ENCODE assay signal across 17 mouse cellular contexts in the genomic region with DNA sequence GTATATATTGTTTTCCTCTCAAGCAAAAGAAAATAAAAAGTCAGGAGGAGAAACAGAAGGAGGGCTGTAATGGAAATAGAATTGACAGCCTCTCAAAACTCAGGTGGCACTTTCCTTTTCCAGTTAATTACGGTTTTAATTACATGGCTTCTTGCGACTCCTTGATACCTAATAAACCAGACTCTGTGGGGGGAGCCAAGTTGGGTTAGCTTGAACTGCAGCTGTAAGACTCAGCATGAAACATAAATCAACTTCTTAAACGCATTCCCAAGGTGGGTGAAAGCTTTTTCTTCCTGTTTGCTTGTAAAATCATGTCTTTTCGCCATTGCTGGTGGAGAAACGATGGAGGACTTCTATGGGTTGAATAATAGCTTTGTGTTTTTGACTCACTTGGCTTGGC.
DNase-seq lines count a peak whose midpoint lies in the region; ATAC-seq and TF ChIP-seq lines count a peak whose summit lies in the region.
"Had no signal": no experiment of that assay in that cellular context is flagged by ENCODE, and none has a peak within 500 bp of the region (broad histone marks: within the 10 kb centered on the region; RNA-seq: fewer than 3 reads in every experiment).

No protein-coding gene starts in this region.

- no peaks in the 10 kb centered on the region for H3K9me3 ChIP-seq in embryonic facial prominence, embryonic 14.5 days (ENCODE audit: control insufficient read depth, low read length)
- H3K9me3 ChIP-seq in embryonic facial prominence, embryonic 10.5 days: no peaks in the 10 kb centered on the region
- no peaks in the 10 kb centered on the region for H3K9me3 ChIP-seq in midbrain, postnatal 0 days (ENCODE audit: low read length)
- no peaks in the 10 kb centered on the region for H3K9me3 ChIP-seq in midbrain, embryonic 14.5 days (ENCODE audit: control insufficient read depth, low read length)
- no peaks in the 10 kb centered on the region for H3K9me3 ChIP-seq in limb, embryonic 10.5 days (replicated peaks)
- no peaks in the 10 kb centered on the region for H3K9me3 ChIP-seq in stomach, postnatal 0 days (ENCODE audit: control insufficient read depth, low read length)
- H3K9me3 ChIP-seq: midbrain, embryonic 12.5 days; neural tube, embryonic 12.5 days had no signal

- no peaks in the 10 kb centered on the region for H3K27me3 ChIP-seq in embryonic facial prominence, embryonic 14.5 days (replicated peaks; ENCODE audit: control insufficient read depth, insufficient read depth, low read length)
- H3K27me3 ChIP-seq in embryonic facial prominence, embryonic 10.5 days (replicated peaks; ENCODE audit: low read depth, poor library complexity, severe bottlenecking): no peaks in the 10 kb centered on the region
- H3K27me3 ChIP-seq in midbrain, postnatal 0 days (ENCODE audit: insufficient read depth, low read length): no peaks in the 10 kb centered on the region
- no peaks in the 10 kb centered on the region for H3K27me3 ChIP-seq in midbrain, embryonic 14.5 days (ENCODE audit: control insufficient read depth, insufficient read depth, low read length)
- H3K27me3 ChIP-seq in limb, embryonic 10.5 days (ENCODE audit: low read depth, poor library complexity, severe bottlenecking): peaks cover 32% of the 10 kb centered on the region; the same call in 1 of the 2 replicates
- no peaks in the 10 kb centered on the region for H3K27me3 ChIP-seq in stomach, postnatal 0 days (ENCODE audit: control insufficient read depth, insufficient read depth, low read length)
- H3K27me3 ChIP-seq: midbrain, embryonic 12.5 days; neural tube, embryonic 12.5 days had no signal

- TF ChIP-seq EP300 in stomach, postnatal 0 days (optimal IDR thresholded peaks at IDR 0.05): no peak

- H3K27ac ChIP-seq in embryonic facial prominence, embryonic 14.5 days (replicated peaks; ENCODE audit: low read depth, low read length): no peak overlapping the region; the same call in 1 of the 2 replicates
- no peak overlapping the region for H3K27ac ChIP-seq in embryonic facial prominence, embryonic 10.5 days (replicated peaks)
- no peak overlapping the region for H3K27ac ChIP-seq in midbrain, postnatal 0 days (ENCODE audit: low read depth, low read length)
- no peak overlapping the region for H3K27ac ChIP-seq in midbrain, embryonic 14.5 days (replicated peaks; ENCODE audit: low read depth, low read length)
- H3K27ac ChIP-seq in limb, embryonic 10.5 days: peak overlapping the region; percentile 39; the same call in 1 of the 2 replicates
- peak overlapping the region; percentile 53; the same call in 1 of the 2 replicates for H3K27ac ChIP-seq in stomach, postnatal 0 days (replicated peaks)
- H3K27ac ChIP-seq: hindbrain, embryonic 14.5 days; midbrain, embryonic 12.5 days; neural tube, embryonic 12.5 days had no signal

- TF ChIP-seq CTCF in midbrain, postnatal 0 days (IDR thresholded peaks at IDR 0.05): no peak
- TF ChIP-seq CTCF in stomach, postnatal 0 days (IDR thresholded peaks at IDR 0.05; ENCODE audit: low read depth): no peak

- H3K36me3 ChIP-seq in embryonic facial prominence, embryonic 14.5 days (ENCODE audit: control insufficient read depth, insufficient read depth, low read length): no peaks in the 10 kb centered on the region
- no peaks in the 10 kb centered on the region for H3K36me3 ChIP-seq in embryonic facial prominence, embryonic 10.5 days (replicated peaks)
- no peaks in the 10 kb centered on the region for H3K36me3 ChIP-seq in midbrain, postnatal 0 days (ENCODE audit: insufficient read depth, low read length)
- no peaks in the 10 kb centered on the region for H3K36me3 ChIP-seq in midbrain, embryonic 14.5 days (ENCODE audit: control insufficient read depth, insufficient read depth, low read length)
- H3K36me3 ChIP-seq in limb, embryonic 10.5 days: no peaks in the 10 kb centered on the region
- no peaks in the 10 kb centered on the region for H3K36me3 ChIP-seq in stomach, postnatal 0 days (ENCODE audit: control insufficient read depth, insufficient read depth, low read length)
- H3K36me3 ChIP-seq: midbrain, embryonic 12.5 days; neural tube, embryonic 12.5 days had no signal

- no peak overlapping the region for H3K9ac ChIP-seq in embryonic facial prominence, embryonic 14.5 days (ENCODE audit: low read depth, low read length)
- H3K9ac ChIP-seq in midbrain, postnatal 0 days (replicated peaks; ENCODE audit: low read length, poor library complexity, severe bottlenecking): no peak overlapping the region
- no peak overlapping the region for H3K9ac ChIP-seq in midbrain, embryonic 14.5 days (replicated peaks; ENCODE audit: low read length)
- H3K9ac ChIP-seq in stomach, postnatal 0 days (ENCODE audit: low read length): no peak overlapping the region
- H3K9ac ChIP-seq: forebrain, postnatal 0 days; hindbrain, embryonic 14.5 days; liver, postnatal 0 days; midbrain, embryonic 12.5 days; neural tube, embryonic 12.5 days had no signal

- DNase-seq in embryonic facial prominence, embryonic 14.5 days (ENCODE audit: low spot score): peak; percentile 22
- DNase-seq in embryonic facial prominence, embryonic 10.5 days (ENCODE audit: low spot score): no peak
- peak; percentile 44 for DNase-seq in midbrain, postnatal 0 days (ENCODE audit: low spot score)
- no peak for DNase-seq in midbrain, embryonic 14.5 days
- DNase-seq in limb, embryonic 10.5 days (ENCODE audit: low spot score): no peak
- no peak for DNase-seq in stomach, postnatal 0 days (ENCODE audit: low spot score)
- no peak for DNase-seq in heart, adult 18-20 months
- DNase-seq: adrenal gland, postnatal 10 days; forebrain, postnatal 0 days; gastrocnemius, postnatal 25 days; liver, postnatal 0 days had no signal

- WGBS in embryonic facial prominence, embryonic 14.5 days: 60% methylated on average over 5 of the region's 5 CpGs
- WGBS in embryonic facial prominence, embryonic 10.5 days: 80% methylated on average over 5 of the region's 5 CpGs
- WGBS in midbrain, postnatal 0 days: 79% methylated on average over 5 of the region's 5 CpGs
- 79% methylated on average over 5 of the region's 5 CpGs for WGBS in midbrain, embryonic 14.5 days
- WGBS in limb, embryonic 10.5 days: 15% methylated on average over 5 of the region's 5 CpGs
- WGBS in stomach, postnatal 0 days: 58% methylated on average over 5 of the region's 5 CpGs

- H3K4me1 ChIP-seq in embryonic facial prominence, embryonic 14.5 days (ENCODE audit: control insufficient read depth, insufficient read depth, low read length): 0 out of 2 replicates have a peak, but pooled peaks cover 6% of the 10 kb centered on the region
- peaks cover 19% of the 10 kb centered on the region for H3K4me1 ChIP-seq in embryonic facial prominence, embryonic 10.5 days
- no peaks in the 10 kb centered on the region for H3K4me1 ChIP-seq in midbrain, postnatal 0 days (ENCODE audit: insufficient read depth, low read length)
- H3K4me1 ChIP-seq in midbrain, embryonic 14.5 days (ENCODE audit: control insufficient read depth, insufficient read depth, low read length): no peaks in the 10 kb centered on the region
- peaks cover 44% of the 10 kb centered on the region for H3K4me1 ChIP-seq in limb, embryonic 10.5 days
- no peaks in the 10 kb centered on the region for H3K4me1 ChIP-seq in stomach, postnatal 0 days (replicated peaks; ENCODE audit: control insufficient read depth, insufficient read depth)
- H3K4me1 ChIP-seq: midbrain, embryonic 12.5 days had no signal

- H3K4me3 ChIP-seq in embryonic facial prominence, embryonic 14.5 days (ENCODE audit: low read depth, low read length): no peak overlapping the region
- H3K4me3 ChIP-seq in embryonic facial prominence, embryonic 10.5 days: no peak overlapping the region
- no peak overlapping the region for H3K4me3 ChIP-seq in midbrain, postnatal 0 days (ENCODE audit: low read depth, low read length)
- no peak overlapping the region for H3K4me3 ChIP-seq in midbrain, embryonic 14.5 days (replicated peaks; ENCODE audit: low read depth, low read length)
- no peak overlapping the region for H3K4me3 ChIP-seq in limb, embryonic 10.5 days
- no peak overlapping the region for H3K4me3 ChIP-seq in stomach, postnatal 0 days (ENCODE audit: low read depth, low read length)
- H3K4me3 ChIP-seq: midbrain, embryonic 12.5 days; neural tube, embryonic 12.5 days had no signal

- H3K4me2 ChIP-seq in embryonic facial prominence, embryonic 14.5 days (ENCODE audit: low read depth, low read length): no peak overlapping the region
- no peak overlapping the region for H3K4me2 ChIP-seq in midbrain, postnatal 0 days (ENCODE audit: low read depth, low read length, poor library complexity, severe bottlenecking)
- no peak overlapping the region for H3K4me2 ChIP-seq in midbrain, embryonic 14.5 days (ENCODE audit: low read length)
- H3K4me2 ChIP-seq in stomach, postnatal 0 days (replicated peaks; ENCODE audit: low read depth): no peak overlapping the region
- H3K4me2 ChIP-seq: hindbrain, embryonic 14.5 days; liver, embryonic 11.5 days; midbrain, embryonic 12.5 days; neural tube, embryonic 12.5 days had no signal

- ATAC-seq in embryonic facial prominence, embryonic 14.5 days (ENCODE audit: low read depth): no peak
- ATAC-seq in midbrain, postnatal 0 days (ENCODE audit: low FRiP score): no peak
- ATAC-seq in midbrain, embryonic 14.5 days (ENCODE audit: low FRiP score, low TSS enrichment): no peak
- ATAC-seq in stomach, postnatal 0 days (ENCODE audit: low FRiP score, low TSS enrichment): no peak
- ATAC-seq: forebrain, postnatal 0 days; intestine, embryonic 16.5 days; liver, postnatal 0 days; lung, postnatal 0 days had no signal

Comparison
In these comparisons a context has a peak if more than half of its experiments do, and no peak if none do; other contexts are left out.
1. DNase-seq: peak in embryonic facial prominence, embryonic 14.5 days (single experiment) and midbrain, postnatal 0 days (single experiment); none in embryonic facial prominence, embryonic 10.5 days (single experiment), midbrain, embryonic 14.5 days (single experiment), limb, embryonic 10.5 days (single experiment), stomach, postnatal 0 days (single experiment) and heart, adult 18-20 months (0 of 2).
2. H3K27ac ChIP-seq: peak in limb, embryonic 10.5 days (single experiment) and stomach, postnatal 0 days (single experiment); none in embryonic facial prominence, embryonic 14.5 days (single experiment), embryonic facial prominence, embryonic 10.5 days (single experiment), midbrain, postnatal 0 days (single experiment) and midbrain, embryonic 14.5 days (single experiment).